In genomic region chr17:87283055-87283754, GRCm38 (mm10) we compare ENCODE assay signal across 8 mouse cellular contexts. TPM values are rescaled to one million over a fixed set of nuclear protein-coding genes. Genes with fewer than 3 reads are reported as not detected.
A peak's percentile ranks its signal among the peaks of the same experiment; 100 is the strongest.
DNase-seq lines count a peak whose midpoint lies in the region; ATAC-seq lines count a peak whose summit lies in the region.

No protein-coding gene starts in this region.

- ATAC-seq in activated CD4-positive, CD25-positive, alpha-beta regulatory T cell, adult 4 months = peak; percentile 24

- WGBS in embryonic facial prominence, embryonic 10.5 days = under 1% methylated on average over 56 of the region's 56 CpGs

- intact Hi-C loops in heart, postnatal 10 days (cut with DNase I) = no loop called here
- intact Hi-C loops in left cerebral cortex, postnatal 14 days (cut with DNase I) = no loop called here

- H3K4me1 ChIP-seq in embryonic facial prominence, embryonic 10.5 days = peaks cover 36% of the 10 kb centered on the region
- peaks cover 47% of the 10 kb centered on the region for H3K4me1 ChIP-seq in megakaryocyte, embryonic 14.5 days

- no peaks in the 10 kb centered on the region for H3K36me3 ChIP-seq in embryonic facial prominence, embryonic 10.5 days (replicated peaks)
- peaks cover 14% of the 10 kb centered on the region for H3K36me3 ChIP-seq in megakaryocyte, embryonic 14.5 days (replicated peaks; ENCODE audit: low read length)

- peaks cover 77% of the 10 kb centered on the region for H3K27me3 ChIP-seq in embryonic facial prominence, embryonic 10.5 days (replicated peaks; ENCODE audit: low read depth, poor library complexity, severe bottlenecking)
- no peaks in the 10 kb centered on the region for H3K27me3 ChIP-seq in megakaryocyte, embryonic 14.5 days (replicated peaks)

- H3K4me3 ChIP-seq in embryonic facial prominence, embryonic 10.5 days = peak overlapping the region; percentile 86
- H3K4me3 ChIP-seq in megakaryocyte, embryonic 14.5 days (replicated peaks) = peak overlapping the region; percentile 99

- no peaks in the 10 kb centered on the region for H3K9me3 ChIP-seq in embryonic facial prominence, embryonic 10.5 days
- H3K9me3 ChIP-seq in megakaryocyte, embryonic 14.5 days = no peaks in the 10 kb centered on the region

- H3K27ac ChIP-seq in embryonic facial prominence, embryonic 10.5 days (replicated peaks) = peak overlapping the region; percentile 95

- DNase-seq in cerebellum, adult 11 months = peak; percentile 39
- no peak for DNase-seq in cerebellum, adult 9-10 months
- peak; percentile 76 for DNase-seq in embryonic facial prominence, embryonic 10.5 days (ENCODE audit: low spot score)
- DNase-seq in heart, postnatal 10 days = peak; percentile 69 to 70
- peak; percentile 15 to 28 for DNase-seq in left cerebral cortex, postnatal 14 days (ENCODE audit: low spot score in 2 of 2)
- peak; percentile 39 to 62 for DNase-seq in spleen, postnatal 14 days (ENCODE audit: low spot score in 2 of 2)

RNA-seq across cellular contexts. Expression of gene Ttc7, which starts 0.5 kb away (rescaled TPM):
- 10 to 100 TPM; 21.2 to 24.5 TPM for polyA plus RNA-seq in activated CD4-positive, CD25-positive, alpha-beta regulatory T cell, adult 4 months (2017; shearing (Covaris generic))
- polyA plus RNA-seq in embryonic facial prominence, embryonic 10.5 days (2016; fragmentation: Nextera tagmentation; extraction: Ambion mirVana) = 3.6 and 4.0 TPM in 2 replicates
- 1 to 10 TPM; 4.9 to 5.4 TPM for total RNA-seq in heart, postnatal 10 days (2021)
- total RNA-seq in left cerebral cortex, postnatal 14 days (2021) = 1 to 10 TPM; 7.2 to 7.4 TPM
- polyA plus RNA-seq in megakaryocyte, embryonic 14.5 days (2012; ENCODE audit: insufficient read depth, low replicate concordance) = 8.2 and 14.1 TPM in 2 replicates

RNA-seq across cellular contexts. Expression of gene Mcfd2, which starts 17.5 kb away (rescaled TPM):
- polyA plus RNA-seq in activated CD4-positive, CD25-positive, alpha-beta regulatory T cell, adult 4 months (2017; shearing (Covaris generic)) = 10 to 100 TPM; 24.7 to 33.3 TPM
- polyA plus RNA-seq in embryonic facial prominence, embryonic 10.5 days (2016; fragmentation: Nextera tagmentation; extraction: Ambion mirVana) = 75.2 and 81.8 TPM in 2 replicates
- 10 to 100 TPM; 41.4 to 43.2 TPM for total RNA-seq in heart, postnatal 10 days (2021)
- total RNA-seq in left cerebral cortex, postnatal 14 days (2021) = 10 to 100 TPM; 39.1 to 40.3 TPM
- 8.0 and 12.5 TPM in 2 replicates for polyA plus RNA-seq in megakaryocyte, embryonic 14.5 days (2012; ENCODE audit: insufficient read depth, low replicate concordance)
